Mouse (Mus musculus) lung, embryonic 15.5 days (tissue): ENCODE data around the gene Vmn2r6. TPM values are rescaled to one million over a fixed set of nuclear protein-coding genes. Genes with fewer than 3 reads are reported as not detected.
"Not testable (repeated sequence)": the region's sequence is repeated elsewhere in the genome, so short reads cannot be mapped to it uniquely, and the experiment has no call there.

Source experiments
- ATAC-seq: fragments of 200-750 bp; cut with Nextera tagmentation; 2 replicates; pipeline ENCODE4 v1.8.0; 2017; ENCODE audit warnings: moderate number of reproducible peaks, borderline replicate concordance; ENCODE audit not compliant: low FRiP score, low TSS enrichment; ENCODE audit errors: extremely low read depth
- H3K27ac ChIP-seq: fragments of 300-500 bp; sonication (generic); 2 replicates; pipeline ENCODE4 v1.5.1; 2015; ENCODE audit warnings: moderate library complexity, mild to moderate bottlenecking, inconsistent platforms
- H3K27me3 ChIP-seq: fragments of 300-500 bp; sonication (generic); 2 replicates; pipeline ENCODE4 v1.6.1; 2015; ENCODE audit warnings: inconsistent platforms
- H3K36me3 ChIP-seq: fragments of 300-500 bp; sonication (generic); 2 replicates; pipeline ENCODE4 v1.6.1; 2015; ENCODE audit warnings: inconsistent platforms
- H3K4me1 ChIP-seq: fragments of 300-500 bp; sonication (generic); 2 replicates; pipeline ENCODE4 v1.6.1; 2015; ENCODE audit warnings: inconsistent platforms
- H3K4me2 ChIP-seq: fragments of 300-500 bp; sonication (generic); 2 replicates; pipeline ENCODE4 v1.6.1; 2015; ENCODE audit warnings: inconsistent platforms, mild to moderate bottlenecking, moderate library complexity
- H3K4me3 ChIP-seq: fragments of 300-500 bp; sonication (generic); 2 replicates; pipeline ENCODE4 v1.5.1; 2015; ENCODE audit warnings: mild to moderate bottlenecking, inconsistent platforms
- H3K9ac ChIP-seq: fragments of 300-500 bp; sonication (generic); 2 replicates; pipeline ENCODE4 v1.6.1; 2015; ENCODE audit warnings: inconsistent platforms
- H3K9me3 ChIP-seq: fragments of 300-500 bp; sonication (generic); 2 replicates; pipeline ENCODE4 v1.6.1; 2016; ENCODE audit warnings: inconsistent platforms
- WGBS: fragments of 180-500 bp; shearing (Covaris S2); methylation state at CpG from one replicate; pipeline ENCODE4 v1.1.7; 2015; 5-methylcytosine and 5-hydroxymethylcytosine counted together
- polyA plus RNA-seq: library from polyadenylated mRNA; unstranded; fragments of >200 nt; fragmentation: Nextera tagmentation; extraction: Ambion mirVana; gene quantifications from 2 replicates; pipeline ENCODE4 v1.2.1, GENCODE M21; 2015

Gene Vmn2r6
- not detected in 2 replicates for polyA plus RNA-seq

DNA sequence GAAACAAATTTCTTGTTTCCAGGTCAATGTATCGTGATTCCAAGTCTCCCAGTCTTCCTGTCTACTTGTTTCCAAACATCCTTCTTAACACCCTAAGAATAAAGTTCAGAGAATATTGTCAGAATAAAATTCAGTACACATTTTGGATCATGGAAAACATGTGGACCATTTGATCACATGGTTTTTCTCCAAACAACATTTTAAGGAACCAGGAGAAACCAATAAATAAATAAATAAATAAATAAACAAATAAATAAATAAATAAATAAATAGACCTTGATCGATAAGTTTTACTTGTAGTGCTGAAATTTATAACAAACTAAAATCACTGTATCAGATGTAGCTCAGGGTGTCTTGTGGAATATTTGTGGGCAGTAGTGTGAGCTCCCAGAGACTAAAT, at the start of gene Vmn2r6:
Vmn2r6 (minus strand) TSS at position 101 of the 400 bp plus-strand sequence.
- 72% methylated on average over 2 of the region's 2 CpGs for WGBS
- not testable (repeated sequence) for H3K4me1 ChIP-seq, H3K27ac ChIP-seq, ATAC-seq, H3K36me3 ChIP-seq, H3K27me3 ChIP-seq, H3K4me2 ChIP-seq, H3K9ac ChIP-seq, H3K4me3 ChIP-seq, H3K9me3 ChIP-seq

DNA sequence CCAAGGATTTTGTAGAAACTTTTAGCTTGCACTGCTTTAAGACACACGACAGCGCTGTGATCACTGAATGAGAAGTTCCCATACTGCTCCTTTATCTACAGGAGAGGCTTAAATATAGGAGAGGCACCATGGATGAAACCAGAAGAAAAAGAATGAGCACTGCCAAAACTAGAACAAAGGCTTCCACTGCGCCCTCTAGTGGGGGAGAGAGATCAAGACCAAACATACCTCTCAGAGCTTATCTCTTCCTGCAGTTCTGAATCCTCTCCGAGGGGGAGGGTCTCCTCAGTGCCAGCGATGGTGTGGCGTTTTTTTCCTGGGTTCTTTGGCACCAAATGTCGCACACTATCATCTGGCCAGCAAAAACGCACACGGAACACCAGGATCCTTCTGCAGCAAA, 22.0 kb upstream of the Vmn2r6 start:
- Histone ChIP-seq H3K27ac (no peak overlapping the region), H3K36me3 (no peaks in the 10 kb centered on the region), H3K9me3 (no peaks in the 10 kb centered on the region), H3K27me3 (no peaks in the 10 kb centered on the region), H3K4me1 (no peaks in the 10 kb centered on the region), H3K4me2 (no peak overlapping the region), H3K4me3 (no peak overlapping the region), H3K9ac (no peak overlapping the region)
- WGBS: 72% methylated on average over 9 of the region's 9 CpGs
- no peak for ATAC-seq

DNA sequence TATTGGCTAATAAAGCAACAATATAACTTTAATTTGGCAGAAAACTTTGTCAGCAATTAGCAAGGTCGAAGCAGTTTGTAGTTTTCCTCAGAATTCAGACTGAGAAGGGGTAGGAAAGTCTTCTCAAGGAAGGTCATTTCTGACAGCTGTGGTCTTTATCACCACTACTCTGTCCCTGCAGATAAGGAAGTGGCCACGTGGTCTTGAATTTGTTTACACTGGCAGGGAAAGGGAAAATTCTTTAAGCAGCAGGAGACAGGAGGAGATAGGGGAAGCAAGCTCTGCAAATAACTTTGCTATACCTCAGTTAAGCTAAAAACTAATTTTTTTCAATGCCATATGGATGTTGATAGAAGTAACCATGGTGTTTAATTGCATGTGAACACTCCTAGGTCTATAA, 3.2 kb upstream of the Vmn2r6 start:
- H3K27me3 ChIP-seq: not testable (repeated sequence)
- peak; percentile 55; the same call in 1 of the 2 replicates for ATAC-seq

DNA sequence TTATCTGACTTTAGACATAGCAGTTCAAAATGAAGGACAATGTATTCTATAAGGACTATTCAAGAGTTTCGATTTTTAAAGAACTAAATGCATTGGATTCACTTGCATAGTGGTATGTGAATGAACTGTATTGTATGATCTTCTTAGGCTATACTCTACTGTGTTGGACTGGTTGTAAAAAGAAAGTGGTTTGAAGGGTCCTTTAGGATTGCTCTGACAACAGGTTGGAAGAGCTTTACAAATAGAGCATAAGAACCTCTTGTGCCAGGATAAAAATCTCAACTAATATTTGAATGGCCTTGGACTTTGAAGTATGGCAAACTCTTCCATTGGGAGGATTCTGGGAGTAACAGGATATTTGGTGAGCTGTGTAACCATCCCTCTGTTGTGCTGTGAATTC, 42.0 kb downstream of the Vmn2r6 start:
- H3K9me3 ChIP-seq, H3K27ac ChIP-seq, H3K4me1 ChIP-seq, H3K4me2 ChIP-seq, H3K9ac ChIP-seq, H3K4me3 ChIP-seq, H3K27me3 ChIP-seq, H3K36me3 ChIP-seq: not testable (repeated sequence)
- peak; percentile 75; the same call in 1 of the 2 replicates for ATAC-seq
- 47% methylated on average over 1 of the region's 1 CpGs for WGBS

More for the DNA sequence above, 3.2 kb upstream of the Vmn2r6 start:
- H3K4me2 ChIP-seq, H3K9ac ChIP-seq, H3K9me3 ChIP-seq, H3K36me3 ChIP-seq, H3K27ac ChIP-seq, H3K4me1 ChIP-seq, H3K4me3 ChIP-seq: not testable (repeated sequence)
- 9% methylated on average over 2 of the region's 2 CpGs for WGBS

DNA sequence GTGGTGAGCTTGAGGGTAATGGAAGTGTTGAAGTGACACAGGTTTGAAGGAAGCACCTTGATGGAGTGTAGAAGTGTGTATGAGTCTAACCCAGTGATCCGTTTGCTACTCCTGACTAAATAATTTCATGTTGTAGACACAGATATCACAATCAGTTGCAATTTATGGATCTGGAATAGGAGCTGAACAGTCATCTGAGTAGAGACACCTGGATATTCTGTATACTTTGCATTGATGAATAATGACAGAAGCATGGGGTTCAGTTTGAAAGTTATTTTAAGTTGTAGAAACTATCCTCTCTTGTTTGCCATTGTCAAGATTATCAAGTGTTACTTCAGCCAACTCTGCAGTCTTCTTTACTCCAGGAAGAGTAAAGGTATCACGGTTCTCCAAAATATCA, 55.9 kb downstream of the Vmn2r6 start, which contains the start of gene Vmn2r5:
Vmn2r5 (minus strand) TSS at position 101 of the 400 bp plus-strand sequence.
- H3K27ac ChIP-seq, H3K27me3 ChIP-seq, H3K36me3 ChIP-seq, H3K4me3 ChIP-seq, ATAC-seq, H3K4me1 ChIP-seq, H3K9me3 ChIP-seq, H3K9ac ChIP-seq, H3K4me2 ChIP-seq: not testable (repeated sequence)
- WGBS: no CpG with 5 or more reads among the region's 2 CpGs

Other genes starting within 250 kb of the Vmn2r6 start
- gene Vmn2r4, start 150.5 kb downstream of the Vmn2r6 start, polyA plus RNA-seq: not detected in 2 replicates
- not detected in 2 replicates for gene Vmn2r5, start 56.0 kb downstream of the Vmn2r6 start, polyA plus RNA-seq